Mouse (Mus musculus) liver, embryonic 14.5 days (tissue): Measurements from ENCODE around the gene Cope.

Experiments used
- CTCF ChIP-seq: IDR thresholded peaks from 2 replicates; pipeline ENCODE4 v1.5.1; 2016; ENCODE audit warnings: antibody characterized with exemption, low read depth, control low read depth
- EP300 ChIP-seq: IDR thresholded peaks from 2 replicates; pipeline ENCODE4 v1.6.1; 2016; ENCODE audit warnings: antibody characterized with exemption, low read depth

GRCm38 (mm10) chr8:70293988-70294405 lies 8.3 kb upstream of the Cope start:
- TF ChIP-seq EP300 (no peak), CTCF (no peak)
